In the genomic region with DNA sequence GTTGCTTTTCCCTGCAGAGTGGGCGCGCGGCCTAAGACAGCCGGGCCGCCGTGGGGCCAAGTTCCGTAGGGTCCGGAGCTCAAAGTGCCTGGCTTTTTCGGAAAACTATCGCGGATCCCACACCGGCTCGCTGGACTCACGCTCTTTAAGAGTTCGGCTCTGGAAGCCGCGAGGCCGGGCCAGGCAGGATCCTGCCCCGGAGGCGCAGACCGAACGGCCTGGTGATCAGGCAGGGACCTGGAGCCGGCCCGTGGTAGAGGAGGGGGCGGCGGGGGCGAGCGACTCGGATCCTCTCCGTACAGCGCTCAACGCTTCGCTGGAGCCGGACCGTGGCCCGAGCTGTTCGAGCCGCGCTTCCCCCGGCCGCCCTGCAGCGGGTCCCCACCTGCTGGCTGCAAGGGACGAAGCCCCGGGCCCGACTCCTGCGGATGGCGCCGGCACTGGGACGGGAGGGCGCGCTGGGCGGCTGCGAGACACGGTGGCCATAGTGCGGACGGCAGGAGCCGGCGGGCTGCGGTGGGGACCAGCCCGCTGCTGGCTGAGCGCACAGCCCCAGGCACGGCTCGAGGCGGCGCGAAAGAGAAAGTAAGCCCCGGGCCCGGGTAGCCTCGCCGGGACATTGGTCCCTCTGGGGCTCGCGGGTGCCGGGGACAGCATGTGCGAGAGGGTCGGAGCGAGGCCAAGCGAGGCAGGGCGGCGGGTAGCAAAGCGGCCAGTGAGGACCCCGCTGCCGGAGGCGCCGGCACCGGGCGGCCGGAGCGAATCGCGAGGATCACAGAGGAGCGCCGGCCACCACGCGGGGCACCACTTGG, we compare ENCODE assay signal across 8 mouse cellular contexts. TPM values are rescaled to one million over a fixed set of nuclear protein-coding genes. Genes with fewer than 3 reads are reported as not detected.
DNase-seq lines count a peak whose midpoint lies in the region; ATAC-seq and TF ChIP-seq lines count a peak whose summit lies in the region.

No protein-coding gene starts in this region.

- H3K9ac ChIP-seq in intestine, embryonic 14.5 days (ENCODE audit: low read length): peak overlapping the region; percentile 60
- H3K9ac ChIP-seq in lung, postnatal 0 days (replicated peaks; ENCODE audit: low read depth): peak overlapping the region; percentile 68
- peak overlapping the region; percentile 68 for H3K9ac ChIP-seq in stomach, embryonic 14.5 days (replicated peaks; ENCODE audit: low read depth, low read length)

- H3K27ac ChIP-seq in cerebellum, adult 2 months (ENCODE audit: insufficient read depth, low read length): no peak overlapping the region
- peak overlapping the region; percentile 81 for H3K27ac ChIP-seq in gastrocnemius, adult 2 months
- H3K27ac ChIP-seq in intestine, embryonic 14.5 days (ENCODE audit: low read depth): peak overlapping the region; percentile 73
- peak overlapping the region; percentile 95 for H3K27ac ChIP-seq in lung, postnatal 0 days (ENCODE audit: low read length)
- peak overlapping the region; percentile 79 for H3K27ac ChIP-seq in stomach, embryonic 14.5 days (ENCODE audit: low read length)

- peak overlapping the region; percentile 87 for H3K4me2 ChIP-seq in intestine, embryonic 14.5 days (ENCODE audit: low read length)
- H3K4me2 ChIP-seq in lung, postnatal 0 days (replicated peaks; ENCODE audit: low read depth, low read length): peak overlapping the region; percentile 97
- H3K4me2 ChIP-seq in stomach, embryonic 14.5 days (replicated peaks; ENCODE audit: low read depth, low read length): peak overlapping the region; percentile 72

- ATAC-seq in intestine, embryonic 14.5 days (replicated peaks; ENCODE audit: low FRiP score, low TSS enrichment, low read depth): peak; percentile 25
- ATAC-seq in lung, postnatal 0 days: peak; percentile 41
- ATAC-seq in stomach, embryonic 14.5 days (ENCODE audit: insufficient number of reproducible peaks, insufficient read depth, low FRiP score, low read depth): peak; percentile 11; the same call in 1 of the 2 replicates

- TF ChIP-seq POLR2A in cerebellum, adult 2 months (IDR thresholded peaks at IDR 0.05; ENCODE audit: borderline replicate concordance, insufficient read depth, low read length): no peak

- WGBS in cerebellum, adult 2 months: 1% methylated on average over 94 of the region's 94 CpGs
- 1% methylated on average over 78 of the region's 94 CpGs for WGBS in intestine, embryonic 14.5 days
- whole genome bisulfite sequencing in lung, postnatal 0 days: 1% methylated on average over 68 of the region's 94 CpGs
- WGBS in stomach, embryonic 14.5 days: under 1% methylated on average over 87 of the region's 94 CpGs

- H3K36me3 ChIP-seq in intestine, embryonic 14.5 days (ENCODE audit: control insufficient read depth, insufficient read depth, low read length): no peaks in the 10 kb centered on the region
- no peaks in the 10 kb centered on the region for H3K36me3 ChIP-seq in lung, postnatal 0 days (ENCODE audit: insufficient read depth, low read length)
- no peaks in the 10 kb centered on the region for H3K36me3 ChIP-seq in stomach, embryonic 14.5 days (ENCODE audit: control insufficient read depth, insufficient read depth, low read length)

- TF ChIP-seq EP300 in lung, postnatal 0 days (IDR thresholded peaks at IDR 0.05): no peak

- DNase-seq in cerebellum, adult 2 months: no peak
- no peak for DNase-seq in cerebellum, adult 9-11 months
- peak; percentile 45 for DNase-seq in R1 (ENCODE audit: low read depth, low spot score)
- DNase-seq in gastrocnemius, adult 2 months: peak; percentile 64
- peak; percentile 89 for DNase-seq in intestine, embryonic 14.5 days (ENCODE audit: low spot score)
- DNase-seq in lung, postnatal 0 days (ENCODE audit: low spot score): peak; percentile 58
- DNase-seq in natural killer cell, adult 2 months (ENCODE audit: low spot score in 2 of 2): no peak

- intact Hi-C loops in gastrocnemius, adult 2 months (cut with DNase I): loop anchor here (1.0 kb wide), 1 partner anchor 186 kb away; no protein-coding TSS in a partner anchor

- no peaks in the 10 kb centered on the region for H3K9me3 ChIP-seq in intestine, embryonic 14.5 days (ENCODE audit: control insufficient read depth, low read length)
- H3K9me3 ChIP-seq in lung, postnatal 0 days (ENCODE audit: low read length): no peaks in the 10 kb centered on the region
- H3K9me3 ChIP-seq in stomach, embryonic 14.5 days (ENCODE audit: control insufficient read depth, low read depth, low read length): no peaks in the 10 kb centered on the region

- no peaks in the 10 kb centered on the region for H3K4me1 ChIP-seq in cerebellum, adult 2 months (ENCODE audit: control insufficient read depth, insufficient read depth, low read length)
- H3K4me1 ChIP-seq in intestine, embryonic 14.5 days (replicated peaks; ENCODE audit: control insufficient read depth, insufficient read depth, low read length): peaks cover 18% of the 10 kb centered on the region
- H3K4me1 ChIP-seq in lung, postnatal 0 days (ENCODE audit: insufficient read depth, low read depth, low read length): 0 out of 2 replicates have a peak, but pooled peaks cover 2% of the 10 kb centered on the region
- H3K4me1 ChIP-seq in stomach, embryonic 14.5 days (ENCODE audit: control insufficient read depth, insufficient read depth, low read length): peaks cover 11% of the 10 kb centered on the region; the same call in 1 of the 2 replicates

- H3K4me3 ChIP-seq in cerebellum, adult 2 months (replicated peaks; ENCODE audit: insufficient read depth, low read depth, low read length): peak overlapping the region; percentile 26
- H3K4me3 ChIP-seq in gastrocnemius, adult 2 months: peak overlapping the region; percentile 81
- peak overlapping the region; percentile 58 for H3K4me3 ChIP-seq in intestine, embryonic 14.5 days (ENCODE audit: low read depth, low read length)
- H3K4me3 ChIP-seq in lung, postnatal 0 days (ENCODE audit: low read depth, low read length): peak overlapping the region; percentile 79
- H3K4me3 ChIP-seq in stomach, embryonic 14.5 days (ENCODE audit: low read depth, low read length): peak overlapping the region; percentile 55

- no peak for TF ChIP-seq CTCF in cerebellum, adult 2 months (IDR thresholded peaks at IDR 0.05; ENCODE audit: borderline replicate concordance, insufficient read depth, low read depth, low read length)
- no peak for TF ChIP-seq CTCF in gastrocnemius, adult 2 months (IDR thresholded peaks at IDR 0.05)
- TF ChIP-seq CTCF in lung, postnatal 0 days (IDR thresholded peaks at IDR 0.05): no peak

- peaks cover 5% of the 10 kb centered on the region; the same call in 1 of the 2 replicates for H3K27me3 ChIP-seq in cerebellum, adult 2 months (ENCODE audit: control insufficient read depth, insufficient read depth, low read length)
- H3K27me3 ChIP-seq in intestine, embryonic 14.5 days (replicated peaks; ENCODE audit: control insufficient read depth, insufficient read depth, low read length): peaks cover 88% of the 10 kb centered on the region
- H3K27me3 ChIP-seq in lung, postnatal 0 days (replicated peaks; ENCODE audit: insufficient read depth, low read length): peaks cover 50% of the 10 kb centered on the region
- H3K27me3 ChIP-seq in stomach, embryonic 14.5 days (ENCODE audit: control insufficient read depth, insufficient read depth, low read length): peaks cover 50% of the 10 kb centered on the region

RNA-seq across cellular contexts. Expression of a gene that starts 1.2 kb away (rescaled TPM):
- polyA plus RNA-seq in cerebellum, adult 2 months (2012; rRNA removed): 4.9 and 6.0 TPM in 2 replicates
- 1 to 10 TPM; 2.2 to 3.0 TPM for total RNA-seq in gastrocnemius, adult 2 months (2021)
- polyA plus RNA-seq in intestine, embryonic 14.5 days (2014; fragmentation: Nextera tagmentation; extraction: Ambion mirVana): 14.2 and 19.7 TPM in 2 replicates
- 15.2 and 19.2 TPM in 2 replicates for polyA plus RNA-seq in lung, postnatal 0 days (2015; fragmentation: Nextera tagmentation; extraction: Ambion mirVana)
- polyA plus RNA-seq in stomach, embryonic 14.5 days (2014; fragmentation: Nextera tagmentation; extraction: Ambion mirVana): 18.4 and 21.8 TPM in 2 replicates

RNA-seq across cellular contexts. Expression of a gene that starts 32.2 kb away (rescaled TPM):
- polyA plus RNA-seq in cerebellum, adult 2 months (2012; rRNA removed): not detected in 2 replicates
- total RNA-seq in gastrocnemius, adult 2 months (2021): not detected
- not detected in 2 replicates for polyA plus RNA-seq in intestine, embryonic 14.5 days (2014; fragmentation: Nextera tagmentation; extraction: Ambion mirVana)
- polyA plus RNA-seq in lung, postnatal 0 days (2015; fragmentation: Nextera tagmentation; extraction: Ambion mirVana): not detected in 2 replicates
- not detected in 2 replicates for polyA plus RNA-seq in stomach, embryonic 14.5 days (2014; fragmentation: Nextera tagmentation; extraction: Ambion mirVana)

Comparison
In these comparisons a context has a peak if more than half of its experiments do, and no peak if none do; other contexts are left out.
1. DNase-seq: peak in R1 (single experiment), gastrocnemius, adult 2 months (single experiment), intestine, embryonic 14.5 days (single experiment) and lung, postnatal 0 days (single experiment); none in cerebellum, adult 2 months (0 of 2), cerebellum, adult 9-11 months (single experiment) and natural killer cell, adult 2 months (0 of 2).
2. H3K4me3 ChIP-seq: peak in every context shown above with its lines; median percentile 81 in gastrocnemius, adult 2 months; 79 in lung, postnatal 0 days; 58 in intestine, embryonic 14.5 days; 55 in stomach, embryonic 14.5 days; 26 in cerebellum, adult 2 months.
3. Peak in every context shown above with its lines, with median percentiles within 50 percentile points of each other: ATAC-seq, H3K4me2 ChIP-seq and H3K9ac ChIP-seq.